Mouse (Mus musculus): Measurements from ENCODE around the gene Fam160a1. TPM values are rescaled to one million over a fixed set of nuclear protein-coding genes. Genes with fewer than 3 reads are reported as not detected.

Gene Fam160a1
- polyA plus RNA-seq, 1 experiment = 3.6 TPM

- no peak for TF ChIP-seq CTCF (IDR thresholded peaks at IDR 0.05; ENCODE audit: low read depth, low read length)
- TF ChIP-seq POLR2A (IDR thresholded peaks at IDR 0.05; ENCODE audit: insufficient read depth, low read length) = no peak
- no peak for TF ChIP-seq EP300 (IDR thresholded peaks at IDR 0.05; ENCODE audit: insufficient read depth, low read depth, low read length)
- Histone ChIP-seq H3K9me3 (replicated peaks; ENCODE audit: control insufficient read depth, insufficient read depth, low read length, poor library complexity, severe bottlenecking) (peaks cover 6% of the 10 kb centered on the region), H3K27ac (ENCODE audit: insufficient read depth, low read length) (no peak overlapping the region), H3K27me3 (ENCODE audit: control insufficient read depth, insufficient read depth, low read length, poor library complexity, severe bottlenecking) (no peaks in the 10 kb centered on the region), H3K9ac (ENCODE audit: low read depth, poor library complexity, severe bottlenecking) (no peak overlapping the region), H3K4me3 (ENCODE audit: low read depth, low read length) (no peak overlapping the region), H3K36me3 (ENCODE audit: control insufficient read depth, insufficient read depth, low read length, poor library complexity, severe bottlenecking) (no peaks in the 10 kb centered on the region), H3K4me1 (ENCODE audit: control insufficient read depth, insufficient read depth, low read length) (no peaks in the 10 kb centered on the region)
Observed at GRCm38 (mm10) chr3:85629895-85630510, 187.1 kb downstream of the Fam160a1 start.

GRCm38 (mm10) chr3:85619751-85620150, 197.3 kb downstream of the Fam160a1 start:
- Histone ChIP-seq H3K4me1 (ENCODE audit: control insufficient read depth, insufficient read depth, low read length) (no peaks in the 10 kb centered on the region), H3K27me3 (ENCODE audit: control insufficient read depth, insufficient read depth, low read length, poor library complexity, severe bottlenecking) (no peaks in the 10 kb centered on the region), H3K27ac (ENCODE audit: insufficient read depth, low read length) (no peak overlapping the region), H3K36me3 (ENCODE audit: control insufficient read depth, insufficient read depth, low read length, poor library complexity, severe bottlenecking) (peaks cover 4% of the 10 kb centered on the region; the same call in 1 of the 2 replicates), H3K9ac (ENCODE audit: low read depth, poor library complexity, severe bottlenecking) (no peak overlapping the region), H3K9me3 (replicated peaks; ENCODE audit: control insufficient read depth, insufficient read depth, low read length, poor library complexity, severe bottlenecking) (peaks cover 8% of the 10 kb centered on the region), H3K4me3 (ENCODE audit: low read depth, low read length) (no peak overlapping the region)
- TF ChIP-seq CTCF (IDR thresholded peaks at IDR 0.05; ENCODE audit: low read depth, low read length) (no peak), POLR2A (IDR thresholded peaks at IDR 0.05; ENCODE audit: insufficient read depth, low read length) (no peak), EP300 (IDR thresholded peaks at IDR 0.05; ENCODE audit: insufficient read depth, low read depth, low read length) (no peak)

GRCm38 (mm10) chr3:85619345-85619744, 197.7 kb downstream of the Fam160a1 start:
- Histone ChIP-seq H3K4me3 (ENCODE audit: low read depth, low read length) (no peak overlapping the region), H3K27me3 (ENCODE audit: control insufficient read depth, insufficient read depth, low read length, poor library complexity, severe bottlenecking) (no peaks in the 10 kb centered on the region), H3K36me3 (ENCODE audit: control insufficient read depth, insufficient read depth, low read length, poor library complexity, severe bottlenecking) (peaks cover 4% of the 10 kb centered on the region; the same call in 1 of the 2 replicates), H3K4me1 (ENCODE audit: control insufficient read depth, insufficient read depth, low read length) (no peaks in the 10 kb centered on the region), H3K27ac (ENCODE audit: insufficient read depth, low read length) (no peak overlapping the region), H3K9ac (ENCODE audit: low read depth, poor library complexity, severe bottlenecking) (no peak overlapping the region), H3K9me3 (replicated peaks; ENCODE audit: control insufficient read depth, insufficient read depth, low read length, poor library complexity, severe bottlenecking) (peaks cover 8% of the 10 kb centered on the region)
- TF ChIP-seq POLR2A (IDR thresholded peaks at IDR 0.05; ENCODE audit: insufficient read depth, low read length) (no peak), EP300 (IDR thresholded peaks at IDR 0.05; ENCODE audit: insufficient read depth, low read depth, low read length) (no peak), CTCF (IDR thresholded peaks at IDR 0.05; ENCODE audit: low read depth, low read length) (no peak)

- no peak overlapping the region for H3K9ac ChIP-seq (ENCODE audit: low read depth, poor library complexity, severe bottlenecking)
- no peak overlapping the region for H3K4me3 ChIP-seq (ENCODE audit: low read depth, low read length)
- peak; percentile 44 for TF ChIP-seq CTCF (IDR thresholded peaks at IDR 0.05; ENCODE audit: low read depth, low read length)
- TF ChIP-seq EP300 (IDR thresholded peaks at IDR 0.05; ENCODE audit: insufficient read depth, low read depth, low read length) = no peak
- TF ChIP-seq POLR2A (IDR thresholded peaks at IDR 0.05; ENCODE audit: insufficient read depth, low read length) = no peak
- no peak overlapping the region for H3K27ac ChIP-seq (ENCODE audit: insufficient read depth, low read length)
- H3K27me3 ChIP-seq (ENCODE audit: control insufficient read depth, insufficient read depth, low read length, poor library complexity, severe bottlenecking) = no peaks in the 10 kb centered on the region
- peaks cover 8% of the 10 kb centered on the region for H3K9me3 ChIP-seq (replicated peaks; ENCODE audit: control insufficient read depth, insufficient read depth, low read length, poor library complexity, severe bottlenecking)
- H3K36me3 ChIP-seq (ENCODE audit: control insufficient read depth, insufficient read depth, low read length, poor library complexity, severe bottlenecking) = peaks cover 4% of the 10 kb centered on the region; the same call in 1 of the 2 replicates
- H3K4me1 ChIP-seq (ENCODE audit: control insufficient read depth, insufficient read depth, low read length) = no peaks in the 10 kb centered on the region
Observed at GRCm38 (mm10) chr3:85618885-85619284, 198.2 kb downstream of the Fam160a1 start.

GRCm38 (mm10) chr3:85616389-85616788, 200.7 kb downstream of the Fam160a1 start:
- Histone ChIP-seq H3K36me3 (ENCODE audit: control insufficient read depth, insufficient read depth, low read length, poor library complexity, severe bottlenecking) (peaks cover 4% of the 10 kb centered on the region; the same call in 1 of the 2 replicates), H3K4me1 (ENCODE audit: control insufficient read depth, insufficient read depth, low read length) (no peaks in the 10 kb centered on the region)
- no peak for TF ChIP-seq EP300 (IDR thresholded peaks at IDR 0.05; ENCODE audit: insufficient read depth, low read depth, low read length)
- no peak for TF ChIP-seq POLR2A (IDR thresholded peaks at IDR 0.05; ENCODE audit: insufficient read depth, low read length)

More at GRCm38 (mm10) chr3:85616389-85616788, 200.7 kb downstream of the Fam160a1 start:
- Histone ChIP-seq H3K27me3 (ENCODE audit: control insufficient read depth, insufficient read depth, low read length, poor library complexity, severe bottlenecking) (no peaks in the 10 kb centered on the region), H3K27ac (ENCODE audit: insufficient read depth, low read length) (no peak overlapping the region), H3K9me3 (replicated peaks; ENCODE audit: control insufficient read depth, insufficient read depth, low read length, poor library complexity, severe bottlenecking) (0 out of 2 replicates have a peak, but pooled peaks cover 2% of the 10 kb centered on the region), H3K4me3 (ENCODE audit: low read depth, low read length) (no peak overlapping the region), H3K9ac (ENCODE audit: low read depth, poor library complexity, severe bottlenecking) (no peak overlapping the region)

Other genes starting within 250 kb of the Fam160a1 start
- 9.9 and 11.4 TPM in 2 replicates for gene Gatb, start 243.2 kb downstream of the Fam160a1 start, polyA plus RNA-seq (2011; ENCODE audit: insufficient read depth, insufficient read length, low read depth, missing spikeins)
- 0.66 and 1.1 TPM in 2 replicates for gene Glt28d2, start 70.2 kb upstream of the Fam160a1 start, polyA plus RNA-seq (2011; ENCODE audit: insufficient read depth, insufficient read length, low read depth, missing spikeins)
- gene Gm37240, start 70.2 kb upstream of the Fam160a1 start, polyA plus RNA-seq (2011; ENCODE audit: insufficient read depth, insufficient read length, low read depth, missing spikeins) = 0.91 and 2.2 TPM in 2 replicates
- gene Sh3d19, start 153.8 kb upstream of the Fam160a1 start, polyA plus RNA-seq (2011; ENCODE audit: insufficient read depth, insufficient read length, low read depth, missing spikeins) = 46.6 and 53.6 TPM in 2 replicates
- not detected in 2 replicates for gene Prss48, start 185.2 kb upstream of the Fam160a1 start, polyA plus RNA-seq (2011; ENCODE audit: insufficient read depth, insufficient read length, low read depth, missing spikeins)